Mouse (Mus musculus) small intestine, adult 2 months (tissue): Measurements from ENCODE around the gene Ppp1r3c. TPM values are rescaled to one million over a fixed set of nuclear protein-coding genes. Genes with fewer than 3 reads are reported as not detected.

Experiments
- H3K27ac ChIP-seq: fragments of 200-500 bp; 2 replicates; pipeline ENCODE4 v1.5.1; 2012; ENCODE audit warnings: low read depth, low read length, control low read depth, inconsistent platforms; ENCODE audit not compliant: insufficient read depth
- H3K27me3 ChIP-seq: fragments of 200-500 bp; 2 replicates; pipeline ENCODE4 v1.6.1; 2012; ENCODE audit warnings: mild to moderate bottlenecking, moderate library complexity, low read length, inconsistent platforms; ENCODE audit not compliant: control insufficient read depth, insufficient read depth
- H3K36me3 ChIP-seq: fragments of 200-500 bp; 2 replicates; pipeline ENCODE4 v1.6.1; 2012; ENCODE audit warnings: mild to moderate bottlenecking, low read length, control low read depth, inconsistent platforms; ENCODE audit not compliant: control insufficient read depth, insufficient read depth
- H3K4me1 ChIP-seq: fragments of 200-500 bp; 2 replicates; pipeline ENCODE4 v1.6.1; 2012; ENCODE audit warnings: low read length, inconsistent platforms, mixed read lengths; ENCODE audit not compliant: control insufficient read depth, insufficient read depth, insufficient read length
- H3K4me3 ChIP-seq: fragments of 200-500 bp; 2 replicates; pipeline ENCODE4 v1.5.1; 2012; ENCODE audit warnings: low read depth, mild to moderate bottlenecking, control low read depth, inconsistent platforms, low read length, moderate library complexity
- CTCF ChIP-seq: fragments of 200-500 bp; IDR thresholded peaks from 2 replicates; pipeline ENCODE4 v1.5.1; 2012; ENCODE audit warnings: low read depth, mild to moderate bottlenecking, control low read depth, inconsistent platforms, low read length, moderate library complexity, mixed read lengths; ENCODE audit not compliant: insufficient replicate concordance, insufficient read length; ENCODE audit errors: extremely low read depth
- POLR2A ChIP-seq: fragments of 200-500 bp; IDR thresholded peaks from 2 replicates; pipeline ENCODE4 v1.6.1; 2012; ENCODE audit warnings: low read depth, mild to moderate bottlenecking, control low read depth, inconsistent platforms, low read length, moderate library complexity
- WGBS: fragments of 180-500 bp; shearing (Covaris S2); methylation state at CpG from one replicate; pipeline ENCODE4 v1.1.7; 2018; 5-methylcytosine and 5-hydroxymethylcytosine counted together
- polyA plus RNA-seq: library from polyadenylated mRNA; depleted of rRNA; stranded (reverse); fragments of >200 nt; gene quantifications from 2 replicates; pipeline ENCODE4 v1.2.3, GENCODE M21; 2012

Gene Ppp1r3c
- polyA plus RNA-seq, 1 experiment, result 0.75 TPM

DNA sequence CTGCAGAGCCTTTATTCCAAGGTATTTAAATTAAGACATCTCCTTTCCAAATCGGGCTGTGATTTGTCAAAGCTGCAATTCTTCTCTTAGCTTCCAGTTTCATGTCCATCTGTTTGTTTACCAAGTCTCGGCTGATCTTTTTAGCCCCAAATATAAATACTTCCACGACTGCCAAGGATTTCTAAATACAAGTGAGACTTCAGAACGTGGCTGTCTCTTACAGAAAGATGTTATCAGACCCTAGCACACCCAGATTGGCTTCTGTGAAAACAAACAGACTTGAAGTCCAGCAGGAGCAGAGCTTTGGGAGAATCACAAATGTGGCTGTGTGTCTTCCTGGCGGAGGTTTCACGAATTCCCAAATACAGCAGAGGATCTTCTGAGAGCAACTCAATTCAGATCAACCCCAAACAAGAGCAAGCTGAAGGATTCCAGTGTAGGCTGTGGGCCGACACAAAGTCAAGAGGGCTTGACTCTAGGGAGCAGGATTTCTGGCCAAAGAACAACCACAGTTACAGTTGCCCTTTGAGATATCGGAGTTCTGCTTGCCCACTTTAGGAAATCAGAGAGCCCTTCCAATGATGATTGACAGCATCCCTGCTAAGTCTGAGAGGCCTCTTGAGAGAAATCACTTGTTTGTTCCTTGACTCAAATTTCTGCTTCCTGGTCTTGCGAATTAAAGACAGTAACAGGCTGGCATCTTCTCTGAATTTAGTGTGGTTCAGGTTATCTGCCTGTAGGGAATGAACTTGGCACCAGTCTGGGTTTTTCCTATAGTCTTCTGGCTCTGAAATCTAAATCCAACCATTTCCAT is 34.4 kb downstream of the Ppp1r3c start:
- peak overlapping the region; percentile 22; the same call in 1 of the 2 replicates for H3K27ac ChIP-seq
- 41% methylated on average over 9 of the region's 9 CpGs for WGBS

DNA sequence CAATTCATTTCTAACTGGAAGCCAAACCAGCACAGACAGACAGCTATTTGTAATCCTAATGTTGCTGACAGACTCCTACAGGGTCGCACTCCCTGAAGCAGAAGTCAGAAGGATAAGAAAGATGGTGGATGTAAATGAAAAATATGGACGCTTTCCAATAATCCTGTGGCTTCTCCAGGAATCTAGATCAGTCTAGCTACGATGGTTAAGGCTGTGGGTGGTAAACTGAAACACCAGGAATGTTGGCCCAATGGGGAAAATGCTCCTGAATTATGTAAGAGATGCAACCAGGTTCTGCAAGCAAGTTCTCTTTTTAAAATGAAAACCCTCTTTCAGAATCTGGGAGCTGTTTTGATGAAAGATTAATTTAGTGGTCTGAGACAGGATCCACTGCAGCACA is 35.1 kb downstream of the Ppp1r3c start:
- H3K4me3 ChIP-seq, result no peak overlapping the region
- H3K4me1 ChIP-seq, result peaks cover 26% of the 10 kb centered on the region; the same call in 1 of the 2 replicates
- 0 out of 2 replicates have a peak overlapping the region, but pooled peaks have one; percentile 22 for H3K27ac ChIP-seq
- no peaks in the 10 kb centered on the region for H3K36me3 ChIP-seq
- TF ChIP-seq POLR2A (no peak), CTCF (no peak)
- no peaks in the 10 kb centered on the region for H3K27me3 ChIP-seq
- 67% methylated on average over 3 of the region's 3 CpGs for WGBS

More for the DNA sequence above, 34.4 kb downstream of the Ppp1r3c start:
- TF ChIP-seq POLR2A (no peak), CTCF (no peak)
- no peaks in the 10 kb centered on the region for H3K27me3 ChIP-seq
- peaks cover 24% of the 10 kb centered on the region; the same call in 1 of the 2 replicates for H3K4me1 ChIP-seq
- no peak overlapping the region for H3K4me3 ChIP-seq
- H3K36me3 ChIP-seq, result no peaks in the 10 kb centered on the region

DNA sequence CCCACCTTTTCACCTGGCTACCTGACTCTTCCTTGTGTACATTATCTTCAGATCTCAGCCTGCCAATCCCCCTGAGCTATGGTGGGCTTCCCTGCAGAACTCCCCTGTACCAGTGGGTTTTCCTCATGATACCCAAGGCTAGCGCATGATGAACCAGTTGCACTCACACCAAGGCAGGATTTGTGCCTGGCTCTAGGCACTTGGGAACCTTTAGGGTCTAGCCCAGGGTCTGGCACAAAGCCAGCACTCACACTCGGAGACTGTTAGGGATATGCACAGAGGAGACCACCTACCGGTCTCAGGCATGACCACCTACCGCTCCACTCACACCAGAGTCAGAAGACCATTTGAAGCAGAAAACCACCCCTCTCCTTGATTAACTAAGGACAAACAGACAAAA is 35.5 kb downstream of the Ppp1r3c start:
- Histone ChIP-seq H3K36me3 (no peaks in the 10 kb centered on the region), H3K27ac (0 out of 2 replicates have a peak overlapping the region, but pooled peaks have one; percentile 22), H3K4me3 (no peak overlapping the region), H3K4me1 (peaks cover 23% of the 10 kb centered on the region; the same call in 1 of the 2 replicates), H3K27me3 (no peaks in the 10 kb centered on the region)
- 78% methylated on average over 4 of the region's 4 CpGs for WGBS
- TF ChIP-seq POLR2A (no peak), CTCF (no peak)

DNA sequence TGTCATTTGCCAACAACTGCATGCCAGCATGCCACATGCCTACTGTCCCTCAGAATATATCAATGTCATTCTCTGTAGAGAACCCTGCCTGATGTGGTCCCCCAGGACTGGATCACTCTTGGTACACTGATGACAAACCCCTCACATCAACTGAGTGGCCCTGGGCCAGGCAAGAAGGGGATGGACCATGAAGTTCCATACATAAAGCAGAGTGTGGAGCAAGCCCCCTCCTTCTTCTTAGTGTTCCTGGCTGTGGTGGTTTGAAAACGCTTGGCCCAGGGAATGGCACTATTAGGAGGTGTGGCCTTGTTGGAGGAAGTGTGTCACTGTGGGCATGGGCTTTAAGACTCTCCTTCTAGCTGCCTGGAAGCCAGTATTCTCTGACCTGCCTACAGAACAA is 37.3 kb downstream of the Ppp1r3c start:
- H3K4me3 ChIP-seq, result no peak overlapping the region
- H3K36me3 ChIP-seq, result no peaks in the 10 kb centered on the region
- TF ChIP-seq POLR2A (no peak), CTCF (no peak)
- 81% methylated on average over 1 of the region's 1 CpGs for WGBS
- H3K27me3 ChIP-seq, result no peaks in the 10 kb centered on the region
- no peak overlapping the region for H3K27ac ChIP-seq
- peaks cover 13% of the 10 kb centered on the region; the same call in 1 of the 2 replicates for H3K4me1 ChIP-seq

DNA sequence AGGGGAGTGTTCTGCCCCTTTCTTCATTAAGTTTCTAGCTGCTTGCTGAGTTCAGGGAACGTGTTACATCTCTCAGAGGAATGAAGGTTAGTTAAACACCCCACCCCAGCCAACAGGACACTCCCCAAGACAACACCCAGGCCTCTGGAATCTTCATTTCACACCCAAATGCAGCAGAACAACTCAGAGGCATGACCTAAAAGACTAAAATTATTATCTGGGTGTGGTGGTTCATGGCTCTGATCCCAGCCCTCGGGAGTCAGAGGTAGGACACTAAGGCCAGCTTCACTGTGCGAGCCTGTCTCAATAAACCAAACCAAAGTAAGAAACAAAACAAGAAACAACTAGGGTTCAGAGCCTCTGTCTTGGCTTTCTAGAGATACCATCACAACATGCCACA is 38.3 kb downstream of the Ppp1r3c start:
- Histone ChIP-seq H3K4me3 (no peak overlapping the region), H3K27ac (no peak overlapping the region), H3K36me3 (no peaks in the 10 kb centered on the region), H3K27me3 (no peaks in the 10 kb centered on the region), H3K4me1 (peaks cover 13% of the 10 kb centered on the region; the same call in 1 of the 2 replicates)
- TF ChIP-seq POLR2A, result no peak
- no peak for TF ChIP-seq CTCF
- WGBS, result 33% methylated on average over 3 of the region's 3 CpGs

DNA sequence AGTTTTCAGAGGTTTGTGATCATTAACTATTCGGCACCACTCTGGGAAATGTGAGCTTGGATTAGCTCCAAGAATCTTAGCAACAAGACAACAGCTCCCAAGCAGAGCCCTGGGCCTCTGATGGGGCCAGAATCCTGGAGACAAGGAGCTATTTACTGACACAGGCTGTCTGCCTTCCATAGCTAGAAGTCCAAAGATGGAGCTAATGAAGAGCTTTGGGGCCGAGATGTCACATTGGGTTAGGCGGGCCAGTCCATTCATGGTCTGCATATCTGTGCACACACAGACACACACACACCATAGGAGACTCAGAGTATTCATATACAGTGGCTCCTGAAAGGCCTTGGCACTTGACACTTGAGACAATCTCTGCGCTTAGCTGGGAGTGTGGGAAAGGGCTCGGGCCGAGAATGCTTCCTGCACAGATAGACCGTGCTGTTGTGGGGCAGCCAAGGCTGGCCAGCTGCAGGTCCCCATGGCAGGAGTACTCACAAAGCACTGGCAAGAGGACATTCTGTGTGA is 39.8 kb downstream of the Ppp1r3c start:
- TF ChIP-seq CTCF, result no peak
- TF ChIP-seq POLR2A, result no peak
- Histone ChIP-seq H3K36me3 (no peaks in the 10 kb centered on the region), H3K27me3 (no peaks in the 10 kb centered on the region), H3K4me1 (peaks cover 13% of the 10 kb centered on the region; the same call in 1 of the 2 replicates), H3K27ac (peak overlapping the region; percentile 35; the same call in 1 of the 2 replicates), H3K4me3 (no peak overlapping the region)
- 73% methylated on average over 7 of the region's 7 CpGs for WGBS

DNA sequence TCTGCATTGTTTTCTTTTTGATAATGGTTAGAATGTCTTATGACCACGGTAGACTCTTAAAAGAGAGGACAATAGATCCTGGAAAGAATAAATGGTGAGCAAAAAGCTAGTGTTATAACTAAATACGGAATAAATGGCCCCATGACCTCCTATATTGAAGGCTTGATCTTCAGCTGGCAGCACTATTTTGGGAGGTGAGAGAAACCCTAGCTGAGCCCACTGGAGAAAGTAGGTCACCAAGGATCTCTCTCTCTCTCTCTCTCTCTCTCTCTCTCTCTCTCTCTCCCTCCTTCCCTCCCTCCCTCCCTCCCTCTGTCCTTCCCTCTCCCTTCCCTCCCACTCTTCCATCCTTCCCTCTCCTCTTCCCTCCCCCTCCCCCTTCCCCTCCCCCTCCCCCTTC is 42.9 kb downstream of the Ppp1r3c start:
- Histone ChIP-seq H3K27ac (no peak overlapping the region), H3K27me3 (no peaks in the 10 kb centered on the region), H3K4me3 (no peak overlapping the region), H3K36me3 (no peaks in the 10 kb centered on the region), H3K4me1 (peaks cover 12% of the 10 kb centered on the region; the same call in 1 of the 2 replicates)
- TF ChIP-seq CTCF (no peak), POLR2A (no peak)
- WGBS, result 66% methylated on average over 2 of the region's 2 CpGs

DNA sequence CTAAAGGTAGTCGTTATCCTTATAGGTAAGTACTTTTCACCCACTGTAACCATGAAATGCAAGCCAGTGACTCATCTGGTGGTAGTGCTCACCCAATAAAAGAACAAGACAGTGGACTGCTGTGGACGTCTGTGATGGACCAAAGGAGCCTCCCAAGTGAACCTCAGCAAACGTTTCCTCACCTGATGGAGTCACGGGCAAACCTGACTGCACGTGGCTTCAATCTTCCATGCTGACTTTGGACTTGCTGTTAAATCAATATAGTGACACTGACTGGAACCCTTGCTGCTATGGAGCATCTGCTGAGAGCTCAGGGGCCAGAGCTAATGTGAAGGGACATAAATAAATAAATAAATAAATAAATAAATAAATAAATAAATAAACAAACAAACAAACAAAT is 44.5 kb downstream of the Ppp1r3c start:
- Histone ChIP-seq H3K27me3 (no peaks in the 10 kb centered on the region), H3K4me1 (peaks cover 10% of the 10 kb centered on the region; the same call in 1 of the 2 replicates), H3K4me3 (no peak overlapping the region), H3K36me3 (no peaks in the 10 kb centered on the region), H3K27ac (no peak overlapping the region)
- WGBS, result 68% methylated on average over 5 of the region's 5 CpGs
- TF ChIP-seq CTCF (no peak), POLR2A (no peak)
